Mouse (Mus musculus) liver, postnatal 0 days (tissue): ENCODE results near the gene Tmem184b.

Source experiments
- CTCF ChIP-seq: sonication (generic); IDR thresholded peaks from 2 replicates; pipeline ENCODE4 v1.5.1; 2016; ENCODE audit warnings: antibody characterized with exemption, low read depth
- EP300 ChIP-seq: IDR thresholded peaks from 2 replicates; pipeline ENCODE4 v1.6.1; 2016; ENCODE audit warnings: antibody characterized with exemption, low read depth, mild to moderate bottlenecking

DNA sequence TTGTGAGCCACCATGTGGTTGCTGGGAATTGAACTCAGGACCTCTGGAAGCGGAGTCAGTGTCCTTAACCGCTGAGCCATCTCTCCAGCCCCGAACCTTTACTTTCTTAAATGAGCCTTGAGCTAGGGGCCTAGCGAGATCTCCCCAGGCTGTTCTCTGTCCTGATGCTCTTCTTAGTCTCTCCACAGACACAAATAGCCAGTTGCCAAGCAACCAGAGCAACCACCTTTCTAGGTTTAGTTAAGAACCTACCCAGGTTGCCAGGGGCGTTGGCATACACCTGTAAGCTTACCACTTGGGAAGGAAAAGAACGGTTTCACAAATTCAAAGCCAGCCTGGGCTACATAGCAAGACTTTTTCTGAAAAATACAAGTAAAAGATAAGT is 73.4 kb downstream of the Tmem184b start:
- TF ChIP-seq CTCF: no peak
- TF ChIP-seq EP300: no peak
